Mouse (Mus musculus): ENCODE measurements at regions not wholly inside any gene's neighbourhood (a gene's known extent, or its start where the extent isn't known, plus 50 kb on each side); places are given as distances from the start of the nearest gene placed in this dataset.
A peak's percentile ranks its signal among the peaks of the same experiment; 100 is the strongest.

GRCm38 (mm10) chr17:4834065-4834464, 160.1 kb upstream of the Arid1b start:
- no peak for DNase-seq
- intact Hi-C loops (cut with DNase I; ENCODE audit: low total_unique reads), result no loop called here

DNA sequence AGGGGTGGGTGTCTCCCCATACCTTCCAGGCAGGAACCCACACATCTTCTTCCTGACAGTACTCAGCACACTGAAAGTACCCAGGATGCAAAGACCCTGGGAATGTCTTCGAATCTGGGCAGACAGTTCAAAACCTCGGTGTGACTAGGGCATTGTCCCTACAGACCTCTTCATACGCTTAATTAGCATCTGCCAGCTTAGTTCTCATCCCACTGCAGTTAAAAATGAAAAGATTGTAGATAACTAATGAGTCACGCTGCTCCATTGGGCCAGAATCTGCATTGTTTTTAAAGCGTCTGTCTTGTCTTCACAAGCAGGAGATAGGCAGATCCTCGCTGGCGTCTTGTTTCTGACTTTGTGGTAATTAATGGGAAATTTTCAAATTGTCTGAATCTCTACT, 159.6 kb upstream of the Arid1b start:
- DNase-seq, result no peak
- intact Hi-C loops (cut with DNase I; ENCODE audit: low total_unique reads), result no loop called here

- DNase-seq, result no peak
- intact Hi-C loops (cut with DNase I; ENCODE audit: low total_unique reads), result no loop called here
Observed at GRCm38 (mm10) chr17:4835065-4835705, 158.9 kb upstream of the Arid1b start.

GRCm38 (mm10) chr17:4840123-4840522, 154.0 kb upstream of the Arid1b start:
- intact Hi-C loops (cut with DNase I; ENCODE audit: low total_unique reads), result no loop called here
- DNase-seq, result no peak

DNA sequence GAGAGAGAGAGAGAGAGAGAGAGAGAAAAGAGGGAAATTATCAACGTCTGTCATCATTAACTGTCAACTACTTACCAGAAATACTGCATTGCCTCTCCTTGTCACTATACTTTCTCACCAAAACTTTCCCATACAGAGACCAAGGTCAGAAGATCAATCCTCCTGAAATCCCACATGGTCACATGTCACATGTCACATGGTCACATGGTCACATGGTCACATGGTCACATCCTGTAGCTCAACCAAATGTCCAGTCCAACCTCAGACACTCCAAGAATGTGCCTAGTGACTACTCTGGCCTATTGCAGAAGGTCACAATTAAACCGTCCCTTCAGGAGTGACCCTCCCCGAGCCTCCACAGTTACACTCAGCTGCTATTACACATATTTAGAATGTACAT, 135.8 kb upstream of the Arid1b start:
- DNase-seq, result no peak
- intact Hi-C loops (cut with DNase I; ENCODE audit: low total_unique reads), result no loop called here

DNA sequence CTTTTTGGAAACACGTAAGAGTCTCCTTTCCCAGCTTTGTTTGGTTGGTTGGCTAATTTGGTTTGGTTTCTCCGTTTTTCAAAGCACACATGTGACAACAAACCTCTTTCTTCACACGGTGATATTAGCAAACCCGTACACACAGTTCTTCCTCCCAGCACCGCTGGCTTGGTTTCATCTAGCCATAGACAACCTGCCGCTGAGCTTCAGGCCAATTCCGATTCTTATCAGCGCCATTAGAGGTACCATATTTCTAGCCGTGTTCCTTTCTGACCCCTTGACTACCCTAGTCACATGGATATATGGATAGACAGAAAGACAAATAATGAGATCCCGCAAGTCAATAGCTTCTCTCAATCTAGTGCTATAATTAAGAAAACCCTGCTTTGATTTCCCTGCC, 129.2 kb upstream of the Arid1b start:
- intact Hi-C loops (cut with DNase I; ENCODE audit: low total_unique reads), result no loop called here
- no peak for DNase-seq

GRCm38 (mm10) chr17:4865621-4866020, 128.5 kb upstream of the Arid1b start:
- intact Hi-C loops (cut with DNase I; ENCODE audit: low total_unique reads), result no loop called here

GRCm38 (mm10) chr17:4866026-4866896, 127.9 kb upstream of the Arid1b start:
- intact Hi-C loops (cut with DNase I; ENCODE audit: low total_unique reads), result no loop called here
- DNase-seq, result no peak

More at GRCm38 (mm10) chr17:4865621-4866020, 128.5 kb upstream of the Arid1b start:
- no peak for DNase-seq

GRCm38 (mm10) chr17:4867083-4867482, 127.0 kb upstream of the Arid1b start:
- no peak for DNase-seq
- intact Hi-C loops (cut with DNase I; ENCODE audit: low total_unique reads), result no loop called here

DNA sequence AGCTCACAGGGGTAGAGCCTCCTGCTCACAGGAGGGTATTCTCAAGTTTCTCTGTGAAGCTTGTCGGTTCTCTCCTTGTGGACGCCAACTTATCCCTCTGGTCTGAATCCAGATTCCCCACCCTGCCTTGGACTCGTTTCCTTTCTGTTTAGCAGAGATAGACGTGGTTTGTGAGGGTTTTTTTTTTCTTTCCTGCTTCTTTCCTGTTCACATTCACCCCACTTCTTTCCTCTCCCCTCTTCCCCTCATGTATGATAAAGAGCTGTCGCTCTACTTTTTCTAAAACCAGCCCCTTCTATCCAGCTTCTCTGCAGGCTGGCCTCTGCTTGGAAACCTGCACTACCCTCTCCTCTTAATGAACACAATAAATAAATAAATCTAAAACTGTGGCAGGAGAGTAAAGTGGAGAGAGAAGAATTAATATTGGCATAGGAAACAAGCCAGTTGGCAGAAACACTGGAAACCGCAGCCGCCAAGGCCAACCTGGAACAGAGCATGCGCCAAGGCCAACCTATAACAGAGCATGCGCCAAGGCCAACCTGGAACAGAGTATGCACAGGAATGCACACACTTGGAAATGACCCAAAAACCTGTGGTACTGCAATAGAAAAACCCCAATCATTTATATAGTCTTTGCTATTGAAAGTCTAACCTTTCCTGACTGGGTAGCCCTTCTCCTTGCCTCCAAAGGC, 126.2 kb upstream of the Arid1b start:
- peak; percentile 39 for DNase-seq

DNA sequence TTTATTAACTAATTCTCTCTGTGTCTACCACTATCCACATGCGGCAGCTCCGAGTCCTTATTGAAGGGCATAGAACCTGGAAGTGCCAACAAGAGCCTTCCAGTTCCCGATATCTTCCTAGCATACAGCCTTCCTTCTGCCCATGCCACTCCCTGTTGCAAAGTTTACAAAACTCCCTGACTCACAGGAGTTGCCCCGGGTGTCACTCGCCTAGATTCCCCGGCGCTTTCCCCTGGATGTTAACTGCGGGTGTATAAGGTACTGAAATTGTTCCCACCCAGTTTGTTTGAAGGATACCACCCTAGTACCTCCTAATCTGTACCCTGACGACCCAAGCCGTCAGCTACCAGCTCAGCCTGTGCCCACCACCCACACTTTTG, 125.7 kb upstream of the Arid1b start:
- intact Hi-C loops (cut with DNase I; ENCODE audit: low total_unique reads), result no loop called here
- no peak for DNase-seq

More for the DNA sequence above, 126.2 kb upstream of the Arid1b start:
- intact Hi-C loops (cut with DNase I; ENCODE audit: low total_unique reads), result no loop called here

- no peak for DNase-seq
- intact Hi-C loops (cut with DNase I; ENCODE audit: low total_unique reads), result no loop called here
Observed at GRCm38 (mm10) chr17:4868861-4869260, 125.3 kb upstream of the Arid1b start.

DNA sequence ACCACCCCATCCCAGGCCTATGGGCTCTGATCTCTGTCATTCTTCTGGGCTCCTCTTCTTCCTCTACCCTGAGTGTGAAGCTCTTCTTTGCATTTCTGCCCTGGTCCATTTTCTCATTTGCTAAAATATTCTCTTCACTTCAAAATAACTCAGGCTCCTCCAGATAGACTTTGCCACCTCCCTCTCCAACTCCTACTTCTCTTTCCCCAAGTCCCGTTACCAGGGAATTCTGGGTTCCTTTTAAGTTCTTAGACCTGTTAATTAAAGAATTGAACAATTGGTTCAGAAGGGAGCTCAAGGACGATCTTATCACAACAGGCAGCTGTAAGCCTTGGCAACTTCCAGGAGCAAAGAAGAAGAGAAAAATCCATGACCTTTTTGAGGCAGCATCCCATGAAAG, 122.9 kb upstream of the Arid1b start:
- intact Hi-C loops (cut with DNase I; ENCODE audit: low total_unique reads), result no loop called here
- no peak for DNase-seq

DNA sequence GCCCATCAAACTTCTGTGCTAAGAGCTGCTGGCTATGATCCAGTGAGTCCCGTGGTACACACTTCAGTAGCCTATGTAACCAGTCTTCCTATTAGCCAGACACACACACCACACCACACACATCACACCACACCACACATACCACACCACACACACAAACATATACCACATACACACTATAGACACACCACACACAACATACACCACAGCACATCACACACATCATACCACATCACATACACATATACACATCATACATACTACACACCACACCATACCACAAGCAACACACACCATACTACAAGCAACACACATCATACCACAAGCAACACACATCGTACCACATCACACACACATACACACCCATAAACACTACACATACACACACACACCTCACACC, 119.7 kb upstream of the Arid1b start:
- no peak for DNase-seq
- intact Hi-C loops (cut with DNase I; ENCODE audit: low total_unique reads), result no loop called here

GRCm38 (mm10) chr17:4875086-4876046, 118.8 kb upstream of the Arid1b start:
- no peak for DNase-seq
- intact Hi-C loops (cut with DNase I; ENCODE audit: low total_unique reads), result no loop called here

DNA sequence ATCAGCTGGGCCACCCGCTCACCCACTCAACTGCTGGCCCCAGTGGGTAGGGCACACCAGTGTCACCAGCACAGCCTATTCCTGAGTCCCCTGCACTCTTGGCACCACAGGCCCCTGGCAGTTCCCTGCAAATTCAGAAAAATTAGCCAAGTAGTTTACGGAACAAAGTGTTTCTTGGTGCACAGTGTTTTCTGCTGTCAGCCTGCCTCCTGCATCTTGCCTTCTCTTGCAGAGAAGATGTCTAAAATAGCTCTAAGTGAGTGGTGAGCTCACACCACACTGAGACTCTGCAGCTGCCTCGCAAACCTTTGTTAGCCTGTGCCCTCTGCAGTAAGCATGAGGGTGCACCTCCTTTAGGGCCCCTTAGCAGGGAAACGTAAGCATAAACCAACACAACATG, 117.7 kb upstream of the Arid1b start:
- DNase-seq, result no peak
- intact Hi-C loops (cut with DNase I; ENCODE audit: low total_unique reads), result no loop called here

GRCm38 (mm10) chr17:4881473-4881872, 112.7 kb upstream of the Arid1b start:
- intact Hi-C loops (cut with DNase I; ENCODE audit: low total_unique reads), result no loop called here
- DNase-seq, result no peak

- intact Hi-C loops (cut with DNase I; ENCODE audit: low total_unique reads), result no loop called here
- no peak for DNase-seq
Observed at GRCm38 (mm10) chr17:4884083-4884482, 110.0 kb upstream of the Arid1b start.

DNA sequence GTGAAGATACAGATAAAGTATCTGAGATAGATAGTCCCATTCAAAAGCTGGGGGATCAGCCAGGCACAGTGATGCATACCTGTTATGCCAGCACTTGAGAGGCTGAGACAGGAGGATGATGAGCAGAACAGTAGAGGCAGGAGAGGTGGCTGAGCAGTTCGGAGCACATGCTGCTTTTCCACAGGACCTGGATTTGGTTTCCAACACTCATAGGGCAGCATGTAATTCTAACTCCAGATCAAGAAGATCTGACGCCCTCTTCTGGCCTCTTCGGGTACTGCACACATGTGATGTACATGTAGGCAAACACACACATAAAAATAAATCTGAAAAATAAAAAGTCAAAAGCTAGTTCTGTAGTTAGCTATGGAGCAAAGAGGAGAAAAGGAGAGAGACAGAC, 109.4 kb upstream of the Arid1b start:
- DNase-seq, result no peak
- intact Hi-C loops (cut with DNase I; ENCODE audit: low total_unique reads), result no loop called here
